Mouse (Mus musculus) liver (tissue): ENCODE data around the gene Tmem222.

Experiments
- DNase-seq: peaks from one replicate; pipeline ENCODE4 v3.0.0-alpha.2; 2020; ENCODE audit warnings: mixed read lengths

Gene Tmem222

DNA sequence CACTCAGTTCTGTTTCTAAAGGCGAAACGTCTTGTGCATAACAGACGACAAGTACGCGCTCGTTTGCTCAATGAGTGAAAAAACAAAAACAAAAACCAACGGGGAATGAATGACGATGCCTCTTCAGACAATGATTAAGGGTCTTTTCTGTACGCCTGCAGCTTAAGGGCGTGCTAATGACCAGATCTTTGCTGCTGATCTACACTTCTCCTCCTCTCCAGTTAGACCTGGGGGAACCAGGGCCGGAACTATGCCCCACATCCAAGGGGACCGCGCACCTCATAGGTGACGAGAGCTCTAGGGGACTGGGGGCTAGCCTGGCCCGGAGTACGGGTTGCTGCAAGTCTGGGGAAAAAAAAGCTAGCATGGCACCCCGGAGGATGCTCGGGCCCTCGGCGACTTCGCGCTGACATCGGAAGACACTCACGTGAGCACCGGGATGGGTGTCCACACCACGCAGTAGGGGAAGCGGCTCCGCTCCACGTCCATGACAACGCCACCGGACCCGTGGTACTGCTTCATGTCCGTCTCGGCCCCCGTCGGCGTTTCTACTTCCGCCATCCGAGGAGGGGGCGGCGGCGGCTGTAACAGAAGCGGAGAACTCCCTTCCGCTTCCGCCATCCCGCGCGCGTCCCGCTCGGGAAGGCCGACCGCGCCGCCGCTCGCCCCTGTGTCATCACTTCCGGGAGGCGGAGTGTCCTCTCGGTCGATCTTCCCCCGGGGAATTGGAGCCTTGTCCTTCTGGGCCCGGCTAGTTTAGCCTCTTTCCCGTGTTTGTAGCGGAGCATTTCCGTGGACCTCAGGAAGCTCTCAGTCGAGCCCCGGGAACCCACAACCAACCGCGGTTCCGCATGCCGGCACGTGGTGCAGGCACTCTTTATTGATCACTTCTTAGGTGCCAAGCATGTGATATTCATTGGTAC lies at the start of gene Tmem222:
Tmem222 (minus strand) TSS at position 689 of the 923 bp plus-strand sequence.
- peak; percentile 92 for DNase-seq

GRCm38 (mm10) chr4:133319667-133320066 lies 42.1 kb upstream of the Tmem222 start:
- no peak for DNase-seq

DNA sequence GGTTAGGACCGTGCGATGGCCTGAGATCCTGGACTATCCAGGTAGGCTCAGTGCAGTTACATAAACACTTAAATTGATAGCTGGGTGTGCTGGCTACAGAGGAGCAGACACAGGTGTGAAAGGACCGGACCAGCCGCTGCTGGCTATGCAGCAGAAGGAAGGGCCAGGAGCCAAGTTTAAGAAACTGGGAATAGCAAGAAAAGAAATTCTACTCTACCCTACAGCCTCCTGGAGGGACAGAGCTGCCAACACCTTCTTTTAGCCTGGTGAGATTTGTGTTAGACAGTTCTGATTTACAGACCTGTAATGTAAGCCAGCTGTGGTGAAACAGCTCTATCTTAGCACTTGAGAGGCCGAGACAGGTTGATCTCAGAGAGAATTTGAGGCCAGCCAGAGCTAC lies 38.4 kb upstream of the Tmem222 start:
- no peak for DNase-seq

- no peak for DNase-seq
These were observed 37.3 kb upstream of the Tmem222 start for GRCm38 (mm10) chr4:133314896-133315295.

- peak; percentile 88 for DNase-seq
These were observed 32.4 kb upstream of the Tmem222 start for GRCm38 (mm10) chr4:133309948-133310347.

DNA sequence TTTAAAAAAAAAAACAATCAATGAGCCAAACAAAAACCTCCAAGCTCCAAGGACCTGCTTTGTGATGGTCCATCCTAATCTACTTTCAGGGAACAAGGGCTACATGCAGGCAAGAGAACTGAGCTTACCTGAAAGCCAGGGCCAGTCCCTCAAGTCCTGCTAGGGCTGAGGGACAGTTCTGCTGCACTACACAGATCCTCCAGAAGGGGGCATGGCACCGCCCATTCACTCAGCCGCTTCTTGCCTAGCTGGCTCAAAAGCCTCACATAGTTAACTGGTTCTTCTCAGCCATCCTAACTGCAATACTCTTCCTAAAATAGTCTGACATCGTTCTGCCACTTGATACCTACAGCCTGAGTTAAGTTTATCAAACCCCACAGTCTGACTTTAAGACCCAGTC lies 29.7 kb upstream of the Tmem222 start:
- DNase-seq, result peak; percentile 59

- no peak for DNase-seq
These were observed 28.2 kb upstream of the Tmem222 start for GRCm38 (mm10) chr4:133305825-133306224.

GRCm38 (mm10) chr4:133304770-133305169 lies 27.2 kb upstream of the Tmem222 start:
- no peak for DNase-seq

GRCm38 (mm10) chr4:133302668-133303067 lies 25.1 kb upstream of the Tmem222 start:
- no peak for DNase-seq

DNA sequence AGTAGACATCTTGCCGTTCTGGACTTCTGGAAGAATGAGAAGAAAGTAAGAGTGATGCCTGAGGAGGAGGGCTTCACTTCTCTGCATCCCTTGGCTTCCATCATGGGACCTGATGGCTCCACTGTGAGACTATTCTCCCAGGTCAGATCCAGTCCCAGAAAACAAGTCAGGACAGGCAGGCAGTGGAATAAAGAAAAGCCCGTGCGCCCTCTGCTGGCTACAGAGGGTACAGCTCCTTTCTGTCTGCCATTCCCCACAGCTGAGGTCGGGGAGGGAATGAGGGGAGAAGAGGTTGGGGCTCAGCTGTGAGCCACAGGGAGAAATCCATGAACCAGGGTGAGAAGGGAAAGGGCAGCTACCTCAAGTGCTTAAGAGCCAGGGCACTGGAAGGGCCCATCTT lies 24.2 kb upstream of the Tmem222 start:
- DNase-seq, result peak; percentile 72

DNA sequence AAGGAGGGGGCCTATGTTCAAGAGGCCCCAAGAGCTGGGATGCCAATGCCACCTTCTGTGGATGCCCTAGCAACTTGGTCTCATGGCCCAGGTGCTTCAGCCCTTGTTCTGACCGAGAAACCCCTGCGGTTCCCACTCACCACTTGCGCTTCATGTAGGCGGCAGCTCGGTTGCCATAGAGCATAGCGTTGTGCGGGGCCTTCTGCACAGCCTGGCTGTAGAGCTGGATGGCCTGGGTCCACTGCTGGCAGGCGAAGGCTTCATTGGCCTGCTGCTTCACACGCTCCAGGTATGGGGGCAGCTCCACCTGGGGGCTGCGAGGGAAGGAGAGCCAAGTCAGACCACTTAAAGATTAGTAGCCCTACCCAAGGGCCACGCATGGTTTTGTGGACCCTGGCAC lies 22.8 kb upstream of the Tmem222 start:
- DNase-seq, result no peak

- no peak for DNase-seq
These were observed 22.1 kb upstream of the Tmem222 start for GRCm38 (mm10) chr4:133299701-133300100.

DNA sequence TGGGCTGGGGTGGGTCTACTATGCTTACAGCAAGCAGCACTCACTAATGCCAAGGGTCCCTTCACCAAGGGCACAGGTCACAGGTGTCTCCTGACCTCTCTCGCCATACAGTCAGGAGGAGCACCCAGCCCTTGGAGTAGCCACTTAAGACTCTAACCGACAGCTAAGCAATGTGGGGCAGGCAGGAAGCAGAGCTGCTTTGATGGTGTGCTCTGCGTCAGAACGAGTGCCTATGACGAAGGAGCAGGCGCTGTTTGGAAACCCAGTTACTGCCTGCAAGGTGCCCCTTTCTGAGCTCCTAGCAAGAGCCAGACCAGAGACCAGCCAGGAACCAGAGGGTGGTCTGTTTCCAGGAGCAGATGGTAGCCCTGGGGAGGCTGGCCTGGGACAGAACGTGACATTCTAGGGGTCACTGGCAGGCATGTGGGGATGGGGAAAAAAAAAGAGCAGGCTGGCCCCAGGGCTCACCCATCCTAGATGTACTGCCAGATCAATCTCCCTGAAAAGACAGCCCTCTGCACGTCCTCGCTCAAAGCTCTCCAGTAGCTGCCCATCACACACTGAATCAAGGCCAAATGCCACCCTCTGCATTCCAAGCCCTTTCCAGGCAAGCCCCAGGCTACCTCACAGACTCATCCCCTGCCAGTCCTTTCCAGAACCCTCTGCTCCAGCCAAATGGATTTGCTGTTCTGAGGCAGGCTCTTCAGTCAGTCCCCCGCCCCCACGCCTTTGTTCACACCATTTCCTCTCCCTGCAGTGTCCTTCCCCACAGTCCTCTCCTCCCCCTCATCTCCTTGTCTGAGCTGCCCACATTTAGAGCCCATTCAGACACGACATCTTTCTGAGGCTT lies 21.1 kb upstream of the Tmem222 start:
- DNase-seq, result no peak

- peak; percentile 80 for DNase-seq
These were observed 20.2 kb upstream of the Tmem222 start for GRCm38 (mm10) chr4:133297801-133298238.

DNA sequence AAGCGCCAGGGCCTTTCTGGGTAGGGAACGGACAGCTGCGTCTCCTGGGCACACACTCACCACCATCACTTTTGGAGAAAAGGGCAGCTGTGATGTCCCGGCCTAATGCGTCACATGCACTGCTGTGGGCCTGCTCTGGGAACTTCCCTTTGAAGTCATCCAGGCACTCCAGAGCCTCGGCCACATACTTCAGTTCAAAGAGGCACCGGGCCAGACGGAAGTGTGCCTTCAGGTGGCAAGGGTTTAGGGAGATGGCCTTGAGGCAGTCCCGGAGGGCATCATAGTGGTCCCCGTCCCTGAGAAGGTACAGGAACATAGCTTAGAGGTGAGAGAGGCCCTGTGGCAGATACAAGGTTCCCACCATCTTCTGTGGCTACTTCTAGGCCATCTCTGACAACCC lies 19.8 kb upstream of the Tmem222 start:
- no peak for DNase-seq

DNA sequence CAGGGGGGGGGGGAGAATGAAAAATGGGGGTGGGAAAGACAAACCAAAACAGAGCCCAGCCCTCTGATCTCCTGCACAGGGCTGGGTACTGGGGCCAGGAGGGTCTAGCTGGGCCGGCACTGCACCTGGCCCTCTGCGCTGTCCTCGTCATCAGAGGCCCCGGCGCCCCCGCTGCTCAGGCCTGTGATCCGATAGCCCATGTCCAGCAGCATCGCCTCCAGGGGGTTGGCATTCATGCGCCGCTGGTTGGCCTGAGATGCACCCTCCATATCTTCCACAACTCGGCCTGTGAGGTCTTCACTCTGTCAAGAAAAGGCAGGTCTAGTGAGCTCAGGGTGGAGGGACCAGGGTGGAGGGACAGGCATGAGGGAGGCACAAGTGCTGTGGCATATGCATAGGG lies 16.5 kb upstream of the Tmem222 start:
- no peak for DNase-seq

GRCm38 (mm10) chr4:133292901-133293843 lies 15.6 kb upstream of the Tmem222 start:
- DNase-seq, result no peak

GRCm38 (mm10) chr4:133292405-133292804 lies 14.8 kb upstream of the Tmem222 start:
- no peak for DNase-seq

GRCm38 (mm10) chr4:133291255-133291654 lies 13.7 kb upstream of the Tmem222 start:
- DNase-seq, result no peak

- no peak for DNase-seq
These were observed 9.0 kb upstream of the Tmem222 start for GRCm38 (mm10) chr4:133286476-133287077.

DNA sequence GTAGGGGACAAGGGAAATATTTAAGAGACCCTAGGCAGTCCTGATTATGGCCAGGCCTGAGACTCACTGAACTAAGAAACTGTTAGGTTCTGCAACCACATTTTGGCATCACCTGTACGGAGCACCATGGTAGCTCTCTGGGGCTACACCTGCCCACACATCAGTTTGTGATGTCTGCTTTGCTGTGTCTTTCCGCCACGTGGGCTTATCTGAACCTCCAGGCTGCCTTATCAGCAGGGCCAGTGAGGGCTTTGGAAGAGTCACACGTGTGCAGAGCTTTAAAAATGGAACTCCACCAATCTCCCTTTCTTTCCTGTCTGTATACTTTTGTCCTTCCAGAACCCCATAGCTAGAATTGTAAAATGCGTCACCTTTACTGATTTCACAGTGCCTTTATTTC lies 8.4 kb upstream of the Tmem222 start:
- DNase-seq, result peak; percentile 88

- DNase-seq, result no peak
These were observed 7.7 kb upstream of the Tmem222 start for GRCm38 (mm10) chr4:133285299-133285698.
